Mouse (Mus musculus) heart, postnatal 0 days (tissue): Measurements from ENCODE around the gene Tmem151b.

Experiments
- CTCF ChIP-seq: IDR thresholded peaks from 2 replicates; pipeline ENCODE4 v1.5.1; 2016; ENCODE audit warnings: antibody characterized with exemption, control low read depth, low read depth
- EP300 ChIP-seq: IDR thresholded peaks from 2 replicates; pipeline ENCODE4 v1.6.1; 2016; ENCODE audit warnings: antibody characterized with exemption, low read depth

GRCm38 (mm10) chr17:45572103-45573086 lies 22.9 kb upstream of the Tmem151b start:
- no peak; the same call in 1 of the 2 replicates for TF ChIP-seq CTCF
- TF ChIP-seq EP300: no peak; the same call in 1 of the 2 replicates
